Mouse (Mus musculus) heart, postnatal 0 days (tissue): ENCODE results near the gene Hacd1.

Experiments used
- CTCF ChIP-seq: IDR thresholded peaks from 2 replicates; pipeline ENCODE4 v1.5.1; 2016; ENCODE audit warnings: antibody characterized with exemption, control low read depth, low read depth
- EP300 ChIP-seq: IDR thresholded peaks from 2 replicates; pipeline ENCODE4 v1.6.1; 2016; ENCODE audit warnings: antibody characterized with exemption, low read depth

DNA sequence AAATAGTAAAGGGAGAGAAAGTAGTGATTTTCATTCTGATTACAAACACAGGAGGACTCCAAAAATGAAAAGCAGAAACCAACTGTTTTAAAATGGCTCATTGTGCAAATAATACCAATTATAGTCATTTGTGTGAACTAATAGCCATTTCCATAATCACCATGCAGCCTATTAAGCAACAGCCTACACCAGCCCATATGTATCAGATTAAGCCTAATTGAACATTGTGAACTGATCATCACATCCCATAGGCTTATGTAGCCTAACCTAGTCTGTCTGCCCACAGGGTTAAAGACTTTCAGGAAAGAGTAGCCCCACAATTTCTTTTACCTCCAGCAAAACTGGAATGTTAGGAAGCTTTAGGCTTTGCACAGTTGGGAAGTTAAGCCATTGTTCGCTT lies 125.2 kb downstream of the Hacd1 start:
- no peak for TF ChIP-seq EP300
- TF ChIP-seq CTCF: no peak
